ENCODE assay signal across 25 mouse cellular contexts in genomic region chr7:80182139-80182538, GRCm38 (mm10). TPM values are rescaled to one million over a fixed set of nuclear protein-coding genes. Genes with fewer than 3 reads are reported as not detected.
DNase-seq lines count a peak whose midpoint lies in the region; ATAC-seq lines count a peak whose summit lies in the region.
"Had no signal": no experiment of that assay in that cellular context is flagged by ENCODE, and none has a peak within 500 bp of the region (broad histone marks: within the 10 kb centered on the region; RNA-seq: fewer than 3 reads in every experiment).

No protein-coding gene starts in this region.

- H3K9me3 ChIP-seq in liver, embryonic 13.5 days (replicated peaks) = no peaks in the 10 kb centered on the region
- H3K9me3 ChIP-seq: forebrain, embryonic 13.5 days; heart, embryonic 15.5 days; hindbrain, embryonic 12.5 days; limb, embryonic 12.5 days; liver, embryonic 12.5 days; midbrain, embryonic 12.5 days had no signal

- DNase-seq in liver, embryonic 13.5 days = no peak
- no peak for DNase-seq in liver
- peak; percentile 71 for DNase-seq in CD4-positive, CD25-positive, alpha-beta regulatory T cell, adult 2 months (ENCODE audit: low read depth, low spot score)
- peak; percentile 89 for DNase-seq in induced T-regulatory cell, adult 2 months (ENCODE audit: low read depth)
- DNase-seq in splenic B cell, adult 2 months (ENCODE audit: low read depth, low spot score) = peak; percentile 42
- DNase-seq in thymus, postnatal 0 days (ENCODE audit: low spot score) = no peak
- no peak for DNase-seq in retina, embryonic 14.5 days (ENCODE audit: low spot score)
- DNase-seq: adrenal gland, postnatal 10 days; cerebellum, adult 8-10 months; cerebellum, postnatal 25 days; gastrocnemius, postnatal 14 days; kidney, adult 9 months; kidney, postnatal 10 days; layer of hippocampus, adult 9-11 months; lung, adult 2 months; right cerebral cortex, postnatal 25 days; thymus, postnatal 14 days had no signal

- no peaks in the 10 kb centered on the region for H3K36me3 ChIP-seq in liver, embryonic 13.5 days
- no peaks in the 10 kb centered on the region for H3K36me3 ChIP-seq in splenic B cell, adult 2 months (ENCODE audit: control insufficient read depth, insufficient read depth, low read length, poor library complexity, severe bottlenecking)
- H3K36me3 ChIP-seq: heart, embryonic 15.5 days; hindbrain, embryonic 12.5 days; limb, embryonic 12.5 days; liver, embryonic 12.5 days; midbrain, embryonic 12.5 days had no signal

- H3K4me1 ChIP-seq in liver, embryonic 13.5 days (replicated peaks) = peaks cover 63% of the 10 kb centered on the region

- H3K27me3 ChIP-seq in liver, embryonic 13.5 days = no peaks in the 10 kb centered on the region
- no peaks in the 10 kb centered on the region for H3K27me3 ChIP-seq in splenic B cell, adult 2 months (ENCODE audit: control insufficient read depth, insufficient read depth, low read length, poor library complexity, severe bottlenecking)
- H3K27me3 ChIP-seq: forebrain, embryonic 13.5 days; heart, embryonic 15.5 days; hindbrain, embryonic 12.5 days; limb, embryonic 12.5 days; liver, embryonic 12.5 days; midbrain, embryonic 12.5 days had no signal

- H3K27ac ChIP-seq in liver, embryonic 13.5 days = peak overlapping the region; percentile 27; the same call in 1 of the 2 replicates
- H3K27ac ChIP-seq: forebrain, embryonic 13.5 days; hindbrain, embryonic 12.5 days; hindbrain, postnatal 0 days; limb, embryonic 12.5 days; liver, embryonic 12.5 days; midbrain, embryonic 12.5 days had no signal

- H3K9ac ChIP-seq in liver, embryonic 13.5 days = no peak overlapping the region
- H3K9ac ChIP-seq: forebrain, embryonic 13.5 days; heart, embryonic 15.5 days; hindbrain, embryonic 12.5 days; limb, embryonic 12.5 days; liver, embryonic 12.5 days; midbrain, embryonic 12.5 days had no signal

- no peak overlapping the region for H3K4me3 ChIP-seq in liver, embryonic 13.5 days (replicated peaks)
- H3K4me3 ChIP-seq: forebrain, embryonic 13.5 days; heart, embryonic 15.5 days; hindbrain, embryonic 12.5 days; limb, embryonic 12.5 days; liver, embryonic 12.5 days; midbrain, embryonic 12.5 days had no signal

- no peak for ATAC-seq in liver, embryonic 13.5 days (ENCODE audit: low read depth)
- ATAC-seq: forebrain, embryonic 13.5 days; hindbrain, postnatal 0 days; intestine, postnatal 0 days; liver, embryonic 12.5 days had no signal

- no peak overlapping the region for H3K4me2 ChIP-seq in liver, embryonic 13.5 days
- H3K4me2 ChIP-seq: forebrain, embryonic 13.5 days; heart, embryonic 15.5 days; hindbrain, embryonic 12.5 days; limb, embryonic 12.5 days; liver, embryonic 12.5 days; midbrain, embryonic 12.5 days had no signal

RNA-seq across cellular contexts. Expression of gene Sema4b, which starts 4.5 kb away (rescaled TPM):
- polyA plus RNA-seq in liver, embryonic 13.5 days (2015; fragmentation: Nextera tagmentation; extraction: Ambion mirVana) = 13.1 and 14.1 TPM in 2 replicates
- 16.8 and 20.9 TPM in 2 replicates for polyA plus RNA-seq in thymus, postnatal 0 days (2015; fragmentation: Nextera tagmentation; extraction: Ambion mirVana)

RNA-seq across cellular contexts. Expression of gene Cib1, which starts 50.5 kb away (rescaled TPM):
- 91.0 and 102 TPM in 2 replicates for polyA plus RNA-seq in liver, embryonic 13.5 days (2015; fragmentation: Nextera tagmentation; extraction: Ambion mirVana)
- polyA plus RNA-seq in thymus, postnatal 0 days (2015; fragmentation: Nextera tagmentation; extraction: Ambion mirVana) = 186 and 189 TPM in 2 replicates

RNA-seq across cellular contexts. Expression of gene Gdpgp1, which starts 50.5 kb away (rescaled TPM):
- polyA plus RNA-seq in liver, embryonic 13.5 days (2015; fragmentation: Nextera tagmentation; extraction: Ambion mirVana) = 2.4 and 3.0 TPM in 2 replicates
- polyA plus RNA-seq in thymus, postnatal 0 days (2015; fragmentation: Nextera tagmentation; extraction: Ambion mirVana) = 2.7 and 3.4 TPM in 2 replicates

Comparison
In these comparisons a context has a peak if more than half of its experiments do, and no peak if none do; other contexts are left out.
1. DNase-seq: peak in CD4-positive, CD25-positive, alpha-beta regulatory T cell, adult 2 months (single experiment), induced T-regulatory cell, adult 2 months (single experiment) and splenic B cell, adult 2 months (single experiment); none in liver, embryonic 13.5 days (single experiment), liver (single experiment), thymus, postnatal 0 days (single experiment) and retina, embryonic 14.5 days (single experiment).